Mouse (Mus musculus) lung, embryonic 16.5 days (tissue): ENCODE measurements around the gene Smim27. TPM values are rescaled to one million over a fixed set of nuclear protein-coding genes. Genes with fewer than 3 reads are reported as not detected.

ENCODE experiments used
- ATAC-seq: fragments of 200-750 bp; cut with Nextera tagmentation; 2 replicates; pipeline ENCODE4 v1.8.0; 2017; ENCODE audit warnings: low read depth, mild to moderate bottlenecking, moderate library complexity
- H3K27ac ChIP-seq: fragments of 300-500 bp; sonication (generic); 2 replicates; pipeline ENCODE4 v1.5.1; 2014; ENCODE audit warnings: mild to moderate bottlenecking, control low read depth, low read length
- H3K27me3 ChIP-seq: fragments of 300-500 bp; sonication (generic); 2 replicates; pipeline ENCODE4 v1.6.1; 2014; ENCODE audit warnings: low read depth, low read length, mixed read lengths; ENCODE audit not compliant: control insufficient read depth, insufficient read depth
- H3K36me3 ChIP-seq: fragments of 300-500 bp; sonication (generic); 2 replicates; pipeline ENCODE4 v1.6.1; 2014; ENCODE audit warnings: low read length; ENCODE audit not compliant: control insufficient read depth, insufficient read depth
- H3K4me1 ChIP-seq: fragments of 300-500 bp; sonication (generic); replicated peaks from 2 replicates; pipeline ENCODE4 v1.6.1; 2014; ENCODE audit warnings: low read length, mixed read lengths; ENCODE audit not compliant: control insufficient read depth, insufficient read depth
- H3K4me2 ChIP-seq: fragments of 300-500 bp; sonication (generic); 2 replicates; pipeline ENCODE4 v1.6.1; 2014; ENCODE audit warnings: low read depth, low read length, control low read depth
- H3K4me3 ChIP-seq: fragments of 300-500 bp; sonication (generic); 2 replicates; pipeline ENCODE4 v1.5.1; 2014; ENCODE audit warnings: mild to moderate bottlenecking, low read length, control low read depth
- H3K9ac ChIP-seq: fragments of 300-500 bp; sonication (generic); 2 replicates; pipeline ENCODE4 v1.6.1; 2014; ENCODE audit warnings: low read length, control low read depth
- H3K9me3 ChIP-seq: fragments of 300-500 bp; sonication (generic); 2 replicates; pipeline ENCODE4 v1.6.1; 2016; ENCODE audit warnings: low read length; ENCODE audit not compliant: control insufficient read depth
- WGBS: fragments of 180-500 bp; shearing (Covaris S2); extraction: QIAGEN DNeasy Blood & Tissue Kit; methylation state at CpG from one replicate; pipeline ENCODE4 v1.1.7; 2014; 5-methylcytosine and 5-hydroxymethylcytosine counted together
- polyA plus RNA-seq: library from polyadenylated mRNA; unstranded; fragments of >200 nt; fragmentation: Nextera tagmentation; extraction: Ambion mirVana; gene quantifications from 2 replicates; pipeline ENCODE4 v1.2.1, GENCODE M21; 2015

Smim27 gene
- polyA plus RNA-seq, 1 experiment from 2014 or later, result 36.6 TPM

DNA sequence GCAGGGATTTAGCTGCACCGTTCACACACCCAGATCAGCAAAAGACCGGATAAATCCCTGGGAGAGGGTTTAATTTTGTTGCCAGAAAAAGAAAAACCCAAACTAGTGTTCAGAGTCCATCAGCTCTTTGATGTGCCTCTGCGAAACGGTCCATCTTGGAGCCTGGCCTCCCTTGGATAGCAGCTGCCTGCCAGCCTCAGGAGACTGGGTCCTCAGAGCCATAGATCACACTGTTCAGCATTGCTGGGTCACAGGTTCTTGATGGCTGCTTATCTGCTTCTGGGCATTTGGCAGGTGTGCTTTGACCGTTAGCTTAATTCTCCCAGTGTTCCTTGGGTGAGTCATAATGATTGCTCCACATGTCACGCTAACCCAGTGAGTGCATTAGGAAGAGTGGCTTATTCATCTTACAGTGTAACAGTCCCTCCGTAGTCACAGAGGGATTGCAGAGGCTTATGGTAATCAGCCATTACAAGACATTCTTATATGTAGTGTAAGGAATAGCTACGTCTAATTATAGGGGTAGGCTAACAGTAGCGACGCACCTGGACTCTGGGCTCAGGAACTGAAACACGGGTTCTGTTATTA lies 41.5 kb downstream of the Smim27 start:
- H3K4me1 ChIP-seq, result no peaks in the 10 kb centered on the region
- no peaks in the 10 kb centered on the region for H3K36me3 ChIP-seq
- ATAC-seq, result no peak
- H3K4me3 ChIP-seq, result no peak overlapping the region
- H3K4me2 ChIP-seq, result no peak overlapping the region
- no peaks in the 10 kb centered on the region for H3K27me3 ChIP-seq
- WGBS, result 72% methylated on average over 11 of the region's 11 CpGs
- no peaks in the 10 kb centered on the region for H3K9me3 ChIP-seq
- no peak overlapping the region for H3K9ac ChIP-seq
- H3K27ac ChIP-seq, result no peak overlapping the region

GRCm38 (mm10) chr4:40312213-40312612 lies 42.8 kb downstream of the Smim27 start:
- Histone ChIP-seq H3K27ac (no peak overlapping the region), H3K4me3 (no peak overlapping the region), H3K36me3 (no peaks in the 10 kb centered on the region), H3K4me1 (no peaks in the 10 kb centered on the region), H3K9ac (no peak overlapping the region), H3K27me3 (no peaks in the 10 kb centered on the region), H3K4me2 (no peak overlapping the region), H3K9me3 (no peaks in the 10 kb centered on the region)
- ATAC-seq, result no peak
- 34% methylated on average over 1 of the region's 1 CpGs for WGBS

- Histone ChIP-seq H3K36me3 (no peaks in the 10 kb centered on the region), H3K9me3 (no peaks in the 10 kb centered on the region), H3K27ac (no peak overlapping the region), H3K4me2 (no peak overlapping the region), H3K4me1 (no peaks in the 10 kb centered on the region), H3K4me3 (no peak overlapping the region), H3K27me3 (no peaks in the 10 kb centered on the region), H3K9ac (no peak overlapping the region)
- ATAC-seq, result no peak
- WGBS, result 71% methylated on average over 6 of the region's 6 CpGs
Measured at GRCm38 (mm10) chr4:40313026-40313425, 43.6 kb downstream of the Smim27 start.

GRCm38 (mm10) chr4:40317404-40317803 lies 48.0 kb downstream of the Smim27 start:
- no peaks in the 10 kb centered on the region for H3K9me3 ChIP-seq
- H3K4me1 ChIP-seq, result no peaks in the 10 kb centered on the region
- WGBS, result 61% methylated on average over 3 of the region's 3 CpGs
- no peak overlapping the region for H3K9ac ChIP-seq
- ATAC-seq, result no peak
- no peak overlapping the region for H3K4me3 ChIP-seq
- no peaks in the 10 kb centered on the region for H3K27me3 ChIP-seq
- no peak overlapping the region for H3K4me2 ChIP-seq
- H3K36me3 ChIP-seq, result no peaks in the 10 kb centered on the region
- no peak overlapping the region for H3K27ac ChIP-seq

Other genes with a start within 250 kb of the Smim27 start
- gene Aco1, start 126.5 kb upstream of the Smim27 start, polyA plus RNA-seq, result 56.8 and 60.3 TPM in 2 replicates
- 11.7 and 13.2 TPM in 2 replicates for gene Ddx58, start 29.8 kb upstream of the Smim27 start, polyA plus RNA-seq
- 39.2 and 39.4 TPM in 2 replicates for gene Topors, start 271 bp downstream of the Smim27 start, polyA plus RNA-seq
- 293 and 294 TPM in 2 replicates for gene Ndufb6, start 9.8 kb downstream of the Smim27 start, polyA plus RNA-seq
- 0.63 and 0.68 TPM in 2 replicates for gene Tmem215, start 202.6 kb downstream of the Smim27 start, polyA plus RNA-seq